Mouse (Mus musculus) small intestine, adult 2 months (tissue): ENCODE results near the gene Tmem205.

ENCODE experiments used
- CTCF ChIP-seq: fragments of 200-500 bp; IDR thresholded peaks from 2 replicates; pipeline ENCODE4 v1.5.1; 2012; ENCODE audit warnings: low read depth, mild to moderate bottlenecking, control low read depth, inconsistent platforms, low read length, moderate library complexity, mixed read lengths; ENCODE audit not compliant: insufficient replicate concordance, insufficient read length; ENCODE audit errors: extremely low read depth
- POLR2A ChIP-seq: fragments of 200-500 bp; IDR thresholded peaks from 2 replicates; pipeline ENCODE4 v1.6.1; 2012; ENCODE audit warnings: low read depth, mild to moderate bottlenecking, control low read depth, inconsistent platforms, low read length, moderate library complexity

GRCm38 (mm10) chr9:21948146-21948545 is 20.8 kb upstream of the Tmem205 start:
- TF ChIP-seq CTCF, result no peak
- no peak for TF ChIP-seq POLR2A
